Mouse (Mus musculus) monocyte, adult 59 days (primary cell): ENCODE results near the gene Mcfd2. TPM values are rescaled to one million over a fixed set of nuclear protein-coding genes. Genes with fewer than 3 reads are reported as not detected.

Experiments used
- total RNA-seq, 2 experiments: library from RNA; stranded (reverse); gene quantifications; one replicate each; pipeline ENCODE4 v1.2.4; 2023

Mcfd2 gene
- 10 to 100 TPM; 46.3 to 51.5 TPM for total RNA-seq

DNA sequence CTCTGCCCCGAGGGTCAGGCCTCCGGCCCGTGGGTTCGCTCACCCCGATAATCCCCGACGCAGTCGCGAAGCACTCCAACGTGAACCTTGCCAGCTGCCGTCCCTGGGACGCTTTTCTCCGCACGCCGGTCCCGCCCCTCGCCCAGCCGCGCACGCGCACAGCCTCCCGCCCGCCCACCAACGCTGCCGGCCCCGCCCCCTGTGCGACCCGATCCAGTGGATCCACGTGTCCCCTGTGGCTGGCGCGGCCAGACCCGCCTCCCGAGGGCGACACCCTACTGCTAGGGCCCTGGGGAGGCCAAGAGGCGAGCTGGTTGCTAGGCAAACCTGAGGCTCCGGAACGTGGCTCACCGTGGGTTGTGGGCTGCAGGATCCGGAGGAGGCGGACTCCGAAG is at the start of gene Mcfd2:
Mcfd2 (minus strand) TSS at position 144 of the 395 bp plus-strand sequence.

DNA sequence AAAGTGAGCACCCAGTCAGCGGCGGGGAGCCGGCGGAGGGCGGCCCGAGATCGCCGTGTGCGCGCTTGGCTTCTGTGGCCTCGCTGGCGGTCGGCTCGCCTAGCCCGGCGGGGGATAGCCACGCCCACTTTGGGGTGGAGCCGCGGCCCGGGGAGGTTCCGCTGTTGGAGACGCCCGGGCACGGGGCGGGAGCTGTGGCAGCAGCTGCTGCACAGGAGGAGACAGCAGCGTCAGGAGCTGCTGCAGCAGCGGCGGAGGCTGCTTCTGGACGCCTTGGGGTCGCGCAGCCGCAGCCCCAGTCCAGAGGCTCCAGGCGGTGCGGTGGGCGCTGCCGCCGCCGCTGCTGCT is 16.9 kb upstream of the Mcfd2 start, which contains the start of gene Ttc7:
Ttc7 (plus strand) TSS at position 181 of the 348 bp plus-strand sequence.

Other genes with a start within 250 kb of the Mcfd2 start
- 10 to 100 TPM; 12.7 to 16.3 TPM for gene Pigf, start 240.5 kb downstream of the Mcfd2 start, total RNA-seq
- gene Cript, start 240.4 kb downstream of the Mcfd2 start, total RNA-seq: 10 to 100 TPM; 51.6 to 53.1 TPM
- 10 to 100 TPM; 22.1 to 23.3 TPM for gene Socs5, start 158.3 kb downstream of the Mcfd2 start, total RNA-seq
- 100 to 1,000 TPM; 323 to 334 TPM for gene Ttc7, start 17.0 kb upstream of the Mcfd2 start, total RNA-seq
- gene Stpg4, start 161.8 kb upstream of the Mcfd2 start, total RNA-seq: not detected
- gene Calm2, start 181.0 kb upstream of the Mcfd2 start, total RNA-seq: 100 to 1,000 TPM; 388 to 416 TPM